Mouse (Mus musculus) T-cell, adult 2 months (primary cell): Measurements from ENCODE around the gene Rusc2.
A peak's percentile ranks its signal among the peaks of the same experiment; 100 is the strongest.

Experiments used
- DNase-seq: peaks from one replicate; pipeline ENCODE4 v3.0.0; 2022; ENCODE audit warnings: low spot score

The Rusc2 gene

GRCm38 (mm10) chr4:43416071-43416490 lies 34.3 kb downstream of the Rusc2 start:
- no peak for DNase-seq

GRCm38 (mm10) chr4:43417269-43418062 lies 35.7 kb downstream of the Rusc2 start:
- DNase-seq: no peak

DNA sequence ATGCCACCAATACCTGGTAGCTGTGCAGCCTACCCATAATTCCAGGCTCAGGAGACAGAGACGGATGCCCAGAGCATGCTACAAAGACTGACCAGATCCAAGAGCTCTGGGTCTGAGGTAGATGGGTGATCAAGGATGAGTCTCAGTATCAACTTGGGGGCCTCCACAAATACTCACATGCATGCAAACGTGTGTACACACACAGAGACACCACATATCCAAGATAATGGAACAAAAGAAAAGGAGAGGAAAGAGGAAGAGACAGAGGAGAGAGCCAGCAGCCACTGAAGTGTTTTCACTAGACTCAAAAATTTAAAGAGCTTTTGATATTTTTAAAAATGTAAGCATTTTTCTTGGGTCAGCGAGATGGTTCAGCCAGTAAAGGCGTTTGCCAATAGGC lies 36.7 kb downstream of the Rusc2 start:
- DNase-seq: no peak

- no peak for DNase-seq
These were observed 37.3 kb downstream of the Rusc2 start for GRCm38 (mm10) chr4:43418973-43419656.

DNA sequence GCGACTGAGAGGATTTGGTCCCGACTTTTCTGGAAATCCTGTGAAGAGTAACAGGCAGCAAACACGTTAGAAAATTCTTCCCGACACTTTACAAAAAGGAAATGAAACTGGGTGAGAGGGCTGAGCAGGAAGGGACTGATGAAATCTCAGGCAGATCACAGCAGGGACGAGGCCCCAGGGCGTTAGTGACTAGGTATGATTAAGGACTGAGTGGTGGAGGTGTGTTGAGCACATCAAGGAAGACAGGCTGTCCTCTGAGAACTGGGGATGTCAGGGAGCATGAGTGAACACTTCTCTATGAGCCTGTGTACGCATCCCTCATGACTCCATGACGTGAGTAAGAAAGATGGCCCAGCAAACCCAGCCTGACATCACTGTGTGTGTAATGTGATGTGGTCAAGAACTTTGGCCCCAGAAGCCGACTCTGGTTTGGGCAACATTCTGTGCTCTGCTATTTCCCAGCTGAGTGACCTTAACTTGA lies 38.1 kb downstream of the Rusc2 start:
- no peak for DNase-seq

DNA sequence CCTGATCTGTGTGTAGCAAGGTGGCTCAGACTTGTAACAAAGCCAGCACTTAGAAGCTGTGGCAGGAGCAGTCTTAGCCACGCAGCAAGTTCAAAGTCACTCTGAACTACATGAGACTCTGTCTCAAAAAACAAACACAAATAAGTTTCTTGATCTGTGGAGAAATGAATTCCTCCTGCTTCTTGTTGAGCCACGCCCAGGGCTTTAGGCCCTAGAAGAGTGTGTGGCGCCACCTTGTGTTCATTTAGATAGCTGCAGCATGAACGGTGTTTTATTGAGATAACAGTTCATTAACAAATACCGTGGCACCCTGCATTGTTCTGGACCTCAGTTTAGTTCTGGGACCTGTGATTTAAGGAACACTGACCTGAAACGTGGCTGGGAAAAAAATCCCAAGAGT lies 38.5 kb downstream of the Rusc2 start:
- DNase-seq: peak; percentile 47

DNA sequence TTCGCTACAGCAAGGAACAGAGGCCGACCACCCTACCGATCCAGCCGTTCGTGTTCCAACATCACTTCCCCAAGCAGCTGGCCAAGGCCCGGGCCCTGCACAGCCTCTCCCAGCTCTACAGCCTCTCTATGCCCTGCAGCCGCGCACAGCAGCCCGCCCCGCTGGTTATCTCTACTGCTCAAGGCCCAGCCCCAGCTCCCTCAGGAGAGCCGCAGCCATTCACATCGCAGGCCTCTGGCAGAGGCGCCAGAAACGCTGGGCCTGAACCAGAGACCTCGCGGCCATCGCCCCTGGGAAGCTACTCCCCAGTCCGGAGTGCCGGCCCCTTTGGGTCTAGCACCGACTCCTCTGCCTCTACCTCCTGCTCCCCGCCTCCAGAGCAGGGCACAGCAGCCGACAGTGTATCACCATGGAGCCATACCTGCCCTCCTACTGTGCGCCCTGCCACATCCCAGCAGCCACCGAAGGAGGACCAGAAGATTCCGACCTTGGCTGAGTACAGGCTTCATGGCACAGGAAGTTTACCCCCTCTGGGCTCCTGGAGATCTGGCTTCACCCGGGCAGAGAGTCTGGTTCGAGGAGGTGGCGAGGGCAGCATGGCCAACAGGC lies 40.0 kb downstream of the Rusc2 start:
- DNase-seq: no peak

DNA sequence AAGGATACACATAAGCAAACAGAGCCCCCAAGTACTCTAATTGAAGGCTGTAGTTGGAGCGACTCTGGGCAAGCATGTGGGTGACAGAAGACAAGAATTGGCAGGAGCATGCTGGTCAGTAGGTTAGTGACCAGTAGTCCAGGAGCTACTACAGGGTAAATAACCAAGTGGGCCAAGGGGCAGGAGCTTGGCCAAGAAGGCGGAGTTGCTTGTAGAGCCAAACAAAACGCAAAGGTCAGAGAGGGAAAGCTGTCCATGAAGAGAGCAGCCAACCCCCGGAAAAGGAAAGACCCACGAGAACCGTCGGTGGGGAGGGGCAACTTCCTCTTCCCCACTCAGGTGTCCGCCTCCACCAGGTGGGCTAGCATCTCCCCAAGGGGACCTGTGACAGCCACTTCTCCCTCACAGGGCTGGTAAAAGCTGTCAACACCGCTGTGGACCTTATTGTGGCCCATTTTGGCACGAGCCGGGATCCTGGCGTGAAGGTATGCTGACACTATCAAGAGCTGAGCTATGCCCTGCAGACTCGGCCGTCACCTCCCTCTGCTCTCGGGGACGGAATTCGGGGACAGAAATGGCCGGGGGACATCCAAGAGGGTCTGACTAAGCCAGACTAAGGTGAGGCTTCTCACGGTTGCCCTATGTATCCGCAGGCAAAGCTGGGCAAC lies 41.6 kb downstream of the Rusc2 start:
- no peak for DNase-seq

- no peak for DNase-seq
These were observed 42.3 kb downstream of the Rusc2 start for GRCm38 (mm10) chr4:43424072-43424471.

GRCm38 (mm10) chr4:43425197-43425596 lies 43.4 kb downstream of the Rusc2 start:
- DNase-seq: no peak

DNA sequence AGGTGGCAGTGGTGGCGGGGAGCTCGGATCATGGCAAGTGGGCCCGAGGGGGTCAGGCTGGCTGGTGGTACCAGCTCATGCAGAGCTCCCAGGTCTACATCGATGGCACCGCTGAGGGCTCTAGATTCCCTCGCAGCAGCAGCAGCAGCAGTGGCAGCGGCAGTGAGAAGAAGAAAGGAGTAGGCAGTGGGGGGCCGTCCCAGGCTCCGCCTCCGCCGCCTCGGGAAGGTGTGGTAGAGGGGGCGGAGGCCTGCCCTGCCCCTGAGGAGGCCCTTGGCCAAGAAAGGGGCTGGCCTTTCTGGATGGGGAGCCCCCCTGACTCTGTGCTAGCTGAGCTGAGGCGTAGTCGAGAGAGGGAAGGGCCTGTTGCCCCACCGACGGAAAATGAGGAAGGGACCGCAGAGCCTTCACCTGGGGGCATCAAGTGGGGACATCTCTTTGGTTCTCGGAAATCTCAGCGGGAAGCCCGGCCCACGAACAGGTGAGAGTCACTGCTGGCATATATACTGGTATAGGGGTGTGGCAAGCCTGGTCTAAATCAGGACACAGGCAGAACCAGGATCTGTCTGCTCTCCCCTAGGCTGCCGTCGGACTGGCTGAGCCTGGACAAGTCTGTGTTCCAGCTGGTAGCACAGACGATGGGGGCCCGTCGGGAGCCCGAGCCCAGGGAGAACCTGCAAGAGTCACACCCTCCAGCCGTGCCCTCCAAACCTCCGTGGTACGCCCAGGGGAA lies 44.0 kb downstream of the Rusc2 start:
- DNase-seq: no peak

GRCm38 (mm10) chr4:43426487-43426886 lies 44.7 kb downstream of the Rusc2 start:
- no peak for DNase-seq

DNA sequence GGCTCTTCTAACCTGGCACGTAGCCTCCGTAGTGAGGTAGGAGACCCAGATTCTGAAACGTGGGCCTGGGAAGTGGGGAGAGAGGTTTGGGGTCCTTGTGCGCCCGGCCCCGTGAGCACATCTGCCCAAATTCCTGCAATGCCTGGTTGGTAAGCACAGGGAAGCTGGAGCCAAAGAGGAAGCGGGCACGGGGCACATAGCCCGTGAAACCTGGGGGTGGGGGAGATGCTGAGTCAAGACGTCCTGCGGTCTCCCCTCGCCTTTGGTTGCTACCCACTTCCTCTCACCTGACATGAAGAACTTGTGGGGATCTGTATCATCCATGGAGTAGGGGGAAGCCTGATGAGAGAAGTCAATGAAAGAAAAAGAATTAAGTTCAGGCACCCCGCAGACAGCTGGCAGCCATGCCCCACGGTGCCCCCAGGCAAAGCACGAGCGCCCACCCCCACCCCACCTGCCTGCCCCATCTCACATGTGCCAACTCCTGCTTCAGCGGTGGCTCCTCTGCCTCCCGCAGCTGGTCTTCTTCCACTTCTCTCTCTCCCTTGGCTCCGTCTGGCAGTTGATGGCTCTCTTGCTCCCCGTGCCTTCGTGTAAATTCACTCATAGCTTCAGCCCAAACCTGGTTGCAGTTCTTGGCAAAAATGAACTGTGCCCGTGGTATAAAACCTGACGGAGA lies 45.9 kb downstream of the Rusc2 start:
- DNase-seq: peak; percentile 82

DNA sequence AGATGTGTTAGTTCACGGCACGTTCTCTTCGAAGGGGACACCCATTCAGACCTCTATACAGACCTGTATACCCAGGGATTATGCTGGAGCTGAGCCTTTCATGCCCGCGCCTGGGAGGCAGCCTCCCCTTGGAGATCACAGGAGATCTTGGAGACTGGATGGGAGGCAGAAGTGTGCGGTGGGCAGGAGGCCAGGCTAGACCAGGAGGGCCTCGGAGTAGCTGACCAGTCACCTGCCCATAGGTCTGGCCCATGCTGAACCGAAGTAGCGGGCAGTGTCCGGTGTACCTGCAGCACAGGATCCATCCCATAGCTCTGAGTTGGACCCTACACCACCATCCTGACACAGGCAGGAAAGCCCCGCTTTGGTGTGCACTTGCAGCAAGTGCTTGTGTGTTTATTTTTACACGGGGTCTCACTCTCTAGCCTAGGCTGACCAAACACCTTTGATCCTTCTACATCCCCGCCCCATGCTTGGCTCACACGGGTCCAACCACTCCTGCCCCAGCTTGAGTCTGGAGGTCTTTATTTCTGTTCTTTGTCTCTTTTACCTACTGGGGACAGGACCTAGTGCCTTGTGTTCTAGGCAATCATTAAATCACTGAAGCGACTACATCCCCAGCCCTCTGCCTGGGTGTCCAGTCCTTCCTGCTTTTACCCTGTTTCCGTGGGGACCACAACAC lies 46.5 kb downstream of the Rusc2 start:
- no peak for DNase-seq

DNA sequence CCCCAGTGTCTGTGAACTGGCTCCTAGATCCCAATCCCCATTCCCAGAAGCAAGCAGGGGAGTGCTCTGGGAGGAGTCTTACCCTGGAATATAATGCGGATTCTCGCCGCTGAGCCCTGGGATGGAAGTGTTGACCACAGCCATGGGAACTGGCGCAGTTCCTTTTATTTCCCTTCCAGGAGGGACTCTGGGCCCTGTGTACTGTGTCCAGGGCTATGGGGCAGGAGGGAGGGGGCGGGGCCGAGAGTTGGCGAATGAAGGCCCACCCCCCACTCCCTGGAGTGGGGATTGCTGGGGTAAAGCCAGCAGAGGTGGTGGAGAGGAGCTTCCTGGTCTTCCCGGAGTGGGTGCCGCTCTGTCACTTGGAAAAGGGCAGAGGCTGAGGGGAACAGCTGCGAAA lies 47.2 kb downstream of the Rusc2 start, which contains the start of gene Fam166b:
Gene Fam166b (minus strand): TSS at position 189 of the 400 bp plus-strand sequence.
- DNase-seq: no peak

- peak; percentile 81 for DNase-seq
These were observed 49.9 kb downstream of the Rusc2 start for GRCm38 (mm10) chr4:43431690-43432089.

- DNase-seq: no peak
These were observed 51.1 kb downstream of the Rusc2 start for GRCm38 (mm10) chr4:43432832-43433231.

GRCm38 (mm10) chr4:43441639-43442038 lies 59.9 kb downstream of the Rusc2 start, which contains the start of gene Tesk1:
TSS of gene Tesk1 (plus strand) at chr4:43441939.
- DNase-seq: no peak

DNA sequence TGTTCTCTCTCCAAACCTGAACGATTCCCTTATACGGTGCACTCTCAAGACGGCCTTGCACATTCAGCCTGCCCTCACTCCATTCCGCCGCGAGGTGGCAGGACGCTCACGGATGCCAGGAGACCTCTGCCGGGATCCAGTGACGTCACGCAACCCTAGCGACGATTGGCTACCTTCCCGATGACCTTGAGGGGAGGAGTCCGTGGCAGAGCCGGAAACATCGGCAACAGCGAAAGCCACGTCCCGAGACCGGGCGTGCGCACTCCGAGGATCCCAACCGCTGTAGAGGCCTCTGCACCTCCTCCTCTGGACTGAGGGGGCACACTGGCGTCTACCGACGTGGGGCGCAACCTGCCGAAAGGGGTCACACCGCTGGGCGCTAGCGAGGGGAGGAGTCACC lies 60.3 kb downstream of the Rusc2 start:
- DNase-seq: peak; percentile 99
